Mouse (Mus musculus) retina, adult 2 months (tissue): Measurements from ENCODE around the gene Cbl.
A peak's percentile ranks its signal among the peaks of the same experiment; 100 is the strongest.
"Not testable (repeated sequence)": the region's sequence is repeated elsewhere in the genome, so short reads cannot be mapped to it uniquely, and the experiment has no call there.

ENCODE experiments used
- DNase-seq: peaks from one replicate; pipeline ENCODE4 v3.0.0-alpha.2; 2012; ENCODE audit warnings: low read depth, low spot score

Gene Cbl

DNA sequence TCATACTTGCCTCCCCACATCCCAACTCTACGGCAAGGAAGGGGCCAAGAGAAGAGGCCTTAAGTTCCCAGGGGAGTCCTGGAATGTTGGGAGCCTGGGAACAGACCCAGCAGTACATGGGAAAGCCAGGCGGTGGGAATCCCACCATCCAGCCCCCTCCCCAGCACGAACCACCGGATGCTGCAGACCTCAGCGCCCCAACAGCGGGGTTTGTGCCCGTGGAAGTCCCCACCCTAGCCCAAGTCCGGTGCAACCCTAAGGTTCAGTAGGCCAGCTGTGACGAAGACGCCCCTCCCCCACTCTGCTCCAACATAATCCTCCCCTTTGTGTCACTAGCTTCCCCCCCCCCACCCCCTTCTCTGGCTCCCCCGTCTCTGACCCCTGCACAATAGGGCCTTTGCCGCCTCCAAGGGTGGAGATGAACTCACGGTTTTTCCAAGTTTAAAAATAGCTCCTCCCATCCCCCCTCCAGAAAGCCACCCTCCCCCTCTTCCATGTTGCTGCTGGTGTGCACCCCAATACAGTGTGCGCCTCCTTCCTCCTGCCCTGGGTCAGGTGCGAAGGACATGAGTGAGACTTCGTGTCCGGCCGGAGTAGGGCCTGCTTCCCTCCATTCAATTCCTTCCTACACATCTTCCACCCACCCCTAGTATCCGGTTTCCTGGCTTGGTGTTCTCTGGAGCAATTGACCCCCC lies 103.1 kb downstream of the Cbl start:
- DNase-seq: no peak

DNA sequence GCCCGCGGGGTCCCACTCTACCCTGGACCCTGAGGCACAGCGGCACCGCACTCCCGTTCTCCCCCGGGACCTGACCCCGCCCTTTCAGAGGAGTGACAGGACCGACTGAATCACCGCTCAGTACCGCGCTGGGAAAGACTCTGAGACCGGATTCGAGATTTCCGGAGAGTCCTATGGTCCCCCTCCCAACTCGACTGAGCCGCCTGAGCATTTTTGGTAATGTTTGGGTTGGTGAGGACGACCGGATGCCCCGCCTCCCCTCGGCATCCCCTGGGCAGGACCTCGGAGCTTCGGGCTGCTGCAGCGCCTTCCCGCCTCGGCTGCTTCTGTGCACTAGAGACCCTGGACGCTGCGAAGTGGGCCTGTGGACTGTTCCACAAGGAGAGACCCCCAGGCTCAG lies 103.8 kb downstream of the Cbl start:
- no peak for DNase-seq

DNA sequence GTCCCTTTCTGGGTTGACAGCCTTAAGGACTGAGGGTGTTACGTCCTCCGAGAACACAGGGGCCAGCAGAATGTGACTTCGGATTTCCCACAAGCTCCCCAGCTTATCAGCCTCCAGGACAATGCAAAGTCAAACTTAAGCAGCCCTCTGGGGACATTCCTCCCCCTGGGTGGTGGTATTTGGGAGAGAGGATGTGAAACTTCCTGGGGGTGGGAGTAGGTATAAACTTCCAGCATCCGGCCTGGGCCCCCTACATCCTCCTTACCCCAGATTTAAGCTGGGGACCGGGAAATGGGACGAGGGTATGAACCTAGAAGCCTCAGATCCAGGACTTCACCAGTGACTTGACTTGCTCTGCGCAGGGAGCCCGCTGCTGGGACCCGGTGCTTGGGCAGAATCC lies 104.2 kb downstream of the Cbl start:
- DNase-seq: no peak

DNA sequence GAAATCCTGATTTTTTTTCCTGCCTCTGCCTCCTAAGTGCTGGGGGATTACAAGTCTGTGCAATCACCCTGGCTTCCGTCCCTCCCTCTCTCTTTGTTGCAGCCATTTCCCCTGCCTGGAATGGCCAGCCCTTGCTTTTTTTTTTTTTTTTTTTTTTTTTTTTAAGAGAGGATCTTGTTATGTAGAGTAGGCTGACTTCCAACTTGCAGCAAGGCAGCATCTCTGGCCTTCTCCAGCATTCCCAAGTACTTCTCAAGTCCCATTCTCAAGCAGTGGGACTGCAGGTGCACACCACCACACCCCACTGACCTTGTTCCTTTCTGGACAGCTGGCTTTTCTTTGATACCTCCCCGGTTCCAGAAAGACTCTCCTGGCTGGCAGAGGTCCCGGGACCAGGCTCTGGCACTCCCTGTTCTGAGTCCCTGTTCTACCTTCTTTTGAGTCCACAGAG lies 106.5 kb downstream of the Cbl start:
- DNase-seq: no peak

DNA sequence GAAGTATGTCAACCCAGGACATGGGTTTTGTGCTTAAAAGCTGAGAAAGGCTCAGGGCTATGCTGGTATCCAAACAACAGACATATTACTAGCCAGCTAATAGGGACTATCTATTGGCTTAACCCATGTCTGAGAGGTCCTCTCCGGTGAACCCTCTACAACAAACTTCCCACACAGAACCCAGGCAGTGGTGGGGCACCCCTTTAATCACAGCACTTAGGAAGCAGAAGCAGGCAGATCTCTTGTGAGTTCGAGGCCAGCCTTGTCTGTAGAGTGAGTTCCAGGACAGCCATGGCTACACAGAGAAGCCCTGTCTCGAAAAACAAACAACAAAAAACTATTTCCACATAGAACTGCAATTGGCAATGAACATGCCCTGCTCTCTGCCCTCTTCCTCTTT lies 107.1 kb downstream of the Cbl start:
- DNase-seq: no peak

DNA sequence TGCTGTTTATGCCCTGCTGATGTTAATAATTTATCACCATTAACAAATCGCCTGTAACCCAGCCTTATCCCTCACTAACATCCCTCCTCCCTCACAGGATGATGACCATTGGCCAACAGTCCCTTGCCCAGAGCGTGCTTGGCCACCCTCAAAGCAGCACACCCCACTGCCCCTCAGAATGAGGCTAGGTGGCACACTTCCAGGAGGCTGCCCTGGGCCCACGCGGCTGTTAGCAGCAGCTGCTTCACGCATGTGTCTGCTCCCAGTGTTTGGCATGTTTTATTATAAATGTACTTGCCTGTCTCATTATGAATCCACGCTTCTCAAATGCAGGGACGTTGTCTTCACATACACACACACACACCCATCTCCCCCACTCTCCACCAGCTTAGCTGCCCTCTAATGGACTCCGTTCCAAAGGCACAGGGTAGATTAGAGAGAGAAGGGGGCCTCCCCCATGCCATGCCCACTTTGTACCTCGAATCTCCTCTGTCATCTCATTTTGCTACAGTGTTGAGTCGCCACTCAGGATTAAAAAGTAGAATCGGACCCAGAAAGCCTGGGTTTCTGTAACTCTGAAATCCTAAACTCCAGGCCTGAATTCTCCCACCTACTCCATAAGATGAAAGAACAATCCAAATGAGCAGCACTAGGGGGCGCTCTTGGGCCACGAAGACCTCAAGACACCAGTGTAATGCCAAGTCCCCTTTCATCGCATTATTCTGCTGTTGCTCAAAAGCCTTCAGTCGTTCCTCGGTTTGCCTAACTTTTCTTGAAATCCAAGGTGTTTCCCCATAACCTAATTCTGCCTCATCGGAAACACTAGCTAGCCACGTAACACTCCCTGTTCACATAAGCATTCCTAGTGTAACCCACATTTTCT lies 108.1 kb downstream of the Cbl start:
- peak; percentile 69 for DNase-seq

DNA sequence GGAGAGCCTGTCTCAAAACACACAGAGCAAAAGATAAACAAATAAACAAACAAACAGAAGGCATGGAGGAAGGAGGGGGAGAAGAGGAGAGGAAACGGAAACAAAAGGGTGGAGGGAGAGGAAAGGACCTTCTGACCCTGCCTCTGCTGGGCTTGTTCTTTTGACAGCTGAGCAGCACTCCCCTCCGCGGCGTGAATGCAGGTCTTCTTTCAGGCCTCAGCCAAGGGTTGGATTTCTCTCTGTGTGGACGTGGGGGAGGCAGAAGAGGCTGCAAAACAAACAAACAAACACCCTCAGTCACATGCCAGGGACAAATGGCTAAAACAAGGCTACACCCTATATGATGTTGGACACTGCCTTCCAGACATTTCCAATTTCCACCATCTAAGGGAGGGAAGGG lies 108.8 kb downstream of the Cbl start:
- no peak for DNase-seq

DNA sequence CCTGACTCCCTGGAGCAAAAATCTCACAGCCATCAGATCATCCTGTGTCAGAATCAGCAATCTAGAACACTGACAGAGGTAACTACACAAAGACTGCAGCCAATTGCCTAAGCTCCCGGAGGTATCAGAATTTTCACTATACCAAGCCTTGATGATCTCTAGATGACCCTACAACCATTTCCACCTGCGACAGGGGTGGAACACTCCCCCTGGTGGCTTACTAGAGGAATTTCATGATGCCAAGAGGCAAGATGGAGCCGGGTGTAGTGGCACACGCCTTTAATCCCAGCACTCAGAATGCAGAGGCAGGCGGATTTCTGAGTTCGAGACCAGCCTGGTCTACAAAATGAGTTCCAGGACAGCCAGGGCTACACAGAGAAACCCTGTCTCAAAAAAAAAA lies 109.5 kb downstream of the Cbl start:
- no peak for DNase-seq

DNA sequence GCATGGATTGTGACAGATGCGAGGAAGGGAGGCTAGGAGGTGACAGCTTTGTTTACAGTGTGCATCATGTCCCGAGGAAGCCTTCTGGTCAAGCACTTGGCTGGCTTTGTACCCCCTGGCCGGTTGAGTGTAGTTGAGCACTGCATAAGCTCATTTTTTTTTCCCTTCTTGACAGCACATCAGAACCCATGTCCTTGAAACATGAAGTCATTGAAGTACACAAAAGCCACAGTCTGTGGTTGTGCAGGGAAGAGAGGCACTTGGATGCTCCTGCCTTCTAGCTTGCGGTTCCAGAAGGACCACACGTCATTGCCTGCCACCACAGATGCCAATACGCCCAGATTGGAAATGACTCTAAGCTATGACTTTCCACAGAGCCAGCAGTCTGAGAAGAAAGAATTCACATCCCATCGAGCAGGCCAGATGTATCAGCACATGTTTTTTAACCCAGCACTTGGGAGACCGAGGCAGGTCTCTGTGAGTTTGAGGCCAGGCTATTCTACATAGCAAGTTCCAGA lies 113.8 kb downstream of the Cbl start:
- DNase-seq: no peak

DNA sequence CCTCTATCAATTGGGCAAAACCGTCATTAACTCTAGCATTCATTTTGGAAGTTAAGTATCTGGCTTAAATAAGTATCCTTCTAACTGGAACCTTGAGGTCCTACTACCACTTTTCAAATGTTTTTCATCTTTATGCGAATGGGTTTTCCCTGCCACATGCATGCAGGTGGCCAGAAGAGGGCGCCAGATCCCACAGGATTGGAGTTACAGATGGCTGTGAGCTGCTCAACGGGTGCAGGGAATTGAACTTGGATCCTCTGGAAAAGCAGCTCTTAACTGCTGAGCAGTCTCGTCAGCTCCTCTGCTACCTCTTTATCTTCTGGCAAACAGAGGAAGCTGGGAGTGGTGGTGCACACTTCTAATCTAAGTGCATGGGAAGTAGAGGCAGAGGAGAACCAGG lies 114.8 kb downstream of the Cbl start:
- no peak for DNase-seq

DNA sequence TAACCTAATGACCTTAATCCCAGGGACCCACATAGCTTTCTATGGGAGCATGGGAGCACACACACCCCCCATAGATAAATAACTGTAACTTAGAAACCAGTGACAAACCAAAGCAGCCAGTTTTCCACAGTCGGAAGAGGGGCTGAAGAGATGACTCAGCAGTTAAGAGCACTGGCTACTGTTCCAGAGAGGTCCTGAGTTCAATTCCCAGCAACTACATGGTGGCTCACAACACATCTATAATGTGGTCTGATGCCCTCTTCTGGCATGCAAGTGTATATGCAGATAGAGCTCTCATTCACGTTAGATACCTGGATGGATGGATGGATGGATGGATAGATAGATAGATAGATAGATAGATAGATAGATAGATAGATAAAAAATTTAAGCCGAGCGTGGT lies 117.7 kb downstream of the Cbl start:
- no peak for DNase-seq

DNA sequence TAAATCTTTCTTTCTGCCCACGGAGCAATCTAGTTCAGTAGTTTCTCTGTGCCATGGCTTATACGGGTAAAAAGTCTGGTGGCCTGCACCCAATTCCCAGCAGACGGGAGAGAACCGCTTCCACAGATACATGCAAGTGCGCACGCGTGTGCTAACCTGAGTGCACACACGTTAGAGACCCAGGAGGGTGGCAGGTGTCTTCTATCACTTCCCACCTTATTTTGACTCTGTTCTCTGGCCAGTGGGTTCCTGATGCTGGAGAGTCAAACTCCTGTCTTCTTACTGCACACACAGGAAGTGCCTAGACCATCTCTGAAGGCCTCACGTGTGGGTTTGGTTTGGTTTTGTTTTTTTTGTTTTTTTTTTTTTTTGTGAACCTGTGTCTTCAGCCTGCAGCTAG lies 118.2 kb downstream of the Cbl start:
- DNase-seq: no peak

DNA sequence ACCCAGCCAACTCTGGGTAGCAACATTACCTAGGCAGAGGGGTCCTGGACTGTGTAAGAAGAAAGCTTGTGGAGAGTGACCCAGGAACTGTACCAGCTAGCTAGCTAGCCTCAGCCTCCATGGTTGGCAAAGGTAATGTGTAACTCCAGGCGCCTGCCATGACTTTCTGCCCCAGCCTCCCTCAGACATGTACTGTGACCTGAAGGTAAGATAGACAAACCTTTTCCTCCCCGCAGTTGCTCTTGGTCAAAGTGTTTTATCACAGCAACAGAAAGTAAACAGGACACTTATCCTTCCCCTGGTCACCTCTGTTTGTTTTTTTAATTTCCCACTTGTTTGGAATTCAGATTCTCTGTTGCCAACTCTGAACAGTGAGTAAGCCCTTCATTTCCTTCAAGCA lies 119.4 kb downstream of the Cbl start:
- no peak for DNase-seq

DNA sequence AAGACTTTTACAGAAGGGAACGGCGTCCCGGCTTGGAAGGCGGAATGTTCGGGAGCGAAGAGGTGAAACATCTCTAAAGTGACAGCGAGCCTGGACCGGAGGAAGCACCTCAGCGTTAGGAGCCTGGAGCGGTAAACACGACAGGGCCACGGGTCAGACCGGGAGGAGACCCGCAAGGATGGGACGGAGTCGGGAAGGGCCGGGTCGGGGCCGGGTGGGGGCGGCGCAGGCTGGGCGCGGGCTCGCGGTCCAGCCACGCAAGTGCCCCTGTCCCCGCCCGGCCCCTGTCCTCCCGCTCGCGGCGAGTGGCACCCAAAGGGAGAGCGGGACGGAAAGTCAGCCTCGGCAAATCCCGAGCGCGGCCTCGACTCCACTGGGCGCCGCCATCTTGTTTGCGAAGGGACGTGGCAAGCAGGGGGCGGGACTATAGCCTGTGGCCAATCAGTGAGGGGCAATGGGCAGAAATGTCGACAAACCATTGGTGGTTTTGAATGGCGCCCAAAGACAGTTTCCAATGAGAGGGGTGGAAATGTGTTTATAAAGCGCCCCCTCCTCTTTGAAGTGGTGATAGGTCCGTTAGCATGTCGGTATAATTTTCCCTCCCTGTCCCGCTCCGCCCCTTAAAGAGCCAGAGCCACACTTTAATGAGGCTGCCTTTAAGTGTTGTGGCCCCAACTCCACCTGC lies 120.6 kb downstream of the Cbl start, which contains the start of the genes Gm49380 and Rnf26:
Gm49380 (minus strand) TSS at position 396 of the 685 bp plus-strand sequence.
Rnf26 (minus strand) TSS at position 413 of the 685 bp plus-strand sequence.
- DNase-seq: peak; percentile 96

DNA sequence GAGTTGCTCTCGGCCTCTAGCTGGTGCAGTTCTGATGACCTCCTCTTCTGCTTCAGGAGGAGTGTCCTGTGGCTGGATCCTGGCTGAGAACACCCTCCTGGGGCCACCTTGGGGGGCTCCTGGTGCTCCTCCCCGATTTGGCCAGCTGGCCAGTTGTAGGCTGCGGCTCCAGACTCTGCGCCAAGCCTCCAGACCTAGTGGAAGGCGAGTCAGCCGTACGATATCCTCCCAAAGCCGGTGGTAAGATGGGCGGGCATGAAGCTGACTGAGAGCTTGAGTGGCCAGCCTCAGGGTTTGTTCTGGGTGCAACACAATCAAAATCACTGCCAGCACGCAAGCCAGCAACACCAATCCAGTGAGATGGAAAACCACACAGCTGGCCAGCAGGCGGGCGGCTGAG lies 121.9 kb downstream of the Cbl start:
- DNase-seq: not testable (repeated sequence)

DNA sequence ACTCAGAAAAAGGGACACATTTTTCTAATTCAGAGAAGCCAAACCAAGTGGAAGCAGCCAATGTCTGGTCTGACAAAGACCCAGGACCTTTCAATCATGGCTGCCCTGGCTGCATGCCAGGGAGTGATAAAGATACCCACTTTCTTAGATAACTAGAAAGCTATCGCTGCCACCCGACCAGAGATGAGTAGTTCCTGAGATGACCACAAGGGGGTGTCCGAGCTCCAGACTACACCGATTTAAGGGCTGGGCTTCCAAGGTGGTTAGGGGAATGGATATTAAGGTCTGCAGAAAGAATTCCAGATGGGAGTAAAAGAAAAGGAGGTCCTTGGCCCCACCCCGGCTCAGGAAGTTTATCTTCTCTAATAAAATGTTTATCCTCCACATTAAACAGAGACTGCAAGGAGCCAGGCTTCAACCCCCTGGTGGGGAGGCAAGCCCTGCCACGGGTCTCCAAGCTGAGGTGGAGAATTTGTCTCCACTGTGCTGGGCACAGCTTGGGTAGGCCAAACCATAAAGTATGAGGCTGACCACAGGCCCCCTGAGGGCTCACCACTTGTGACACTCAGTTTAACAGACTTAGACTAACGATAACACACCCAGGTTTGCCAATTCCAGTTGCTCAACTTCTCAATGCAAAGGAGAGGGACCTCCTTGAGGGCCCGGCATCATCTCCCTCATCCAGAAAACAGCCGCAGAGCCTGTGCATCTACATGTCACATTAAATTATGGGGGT lies 124.3 kb downstream of the Cbl start:
- no peak for DNase-seq

DNA sequence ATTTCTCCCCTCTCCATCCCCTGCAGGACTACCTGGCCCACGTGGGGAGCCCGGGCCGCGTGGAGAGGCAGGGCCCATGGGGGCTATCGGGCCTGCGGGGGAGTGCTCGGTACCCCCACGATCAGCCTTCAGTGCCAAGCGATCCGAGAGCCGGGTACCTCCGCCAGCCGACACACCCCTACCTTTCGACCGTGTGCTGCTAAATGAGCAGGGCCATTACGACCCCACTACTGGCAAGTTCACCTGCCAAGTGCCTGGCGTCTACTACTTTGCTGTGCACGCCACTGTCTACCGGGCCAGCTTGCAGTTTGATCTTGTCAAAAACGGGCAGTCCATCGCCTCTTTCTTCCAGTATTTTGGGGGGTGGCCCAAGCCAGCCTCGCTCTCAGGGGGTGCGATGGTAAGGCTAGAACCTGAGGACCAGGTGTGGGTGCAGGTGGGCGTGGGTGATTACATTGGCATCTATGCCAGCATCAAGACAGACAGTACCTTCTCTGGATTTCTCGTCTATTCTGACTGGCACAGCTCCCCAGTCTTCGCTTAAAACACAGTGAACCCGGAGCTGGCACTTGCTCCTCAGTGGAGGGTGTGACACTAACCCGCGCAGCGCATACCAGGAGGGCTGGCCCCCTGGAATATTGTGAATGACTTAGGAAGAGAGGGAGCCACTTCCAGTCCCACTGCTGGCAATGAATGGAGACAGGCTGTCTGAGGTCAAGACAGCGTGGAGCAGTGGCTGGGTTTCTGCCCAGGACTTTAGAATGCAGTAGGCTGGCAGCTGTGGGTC lies 125.4 kb downstream of the Cbl start:
- DNase-seq: no peak

DNA sequence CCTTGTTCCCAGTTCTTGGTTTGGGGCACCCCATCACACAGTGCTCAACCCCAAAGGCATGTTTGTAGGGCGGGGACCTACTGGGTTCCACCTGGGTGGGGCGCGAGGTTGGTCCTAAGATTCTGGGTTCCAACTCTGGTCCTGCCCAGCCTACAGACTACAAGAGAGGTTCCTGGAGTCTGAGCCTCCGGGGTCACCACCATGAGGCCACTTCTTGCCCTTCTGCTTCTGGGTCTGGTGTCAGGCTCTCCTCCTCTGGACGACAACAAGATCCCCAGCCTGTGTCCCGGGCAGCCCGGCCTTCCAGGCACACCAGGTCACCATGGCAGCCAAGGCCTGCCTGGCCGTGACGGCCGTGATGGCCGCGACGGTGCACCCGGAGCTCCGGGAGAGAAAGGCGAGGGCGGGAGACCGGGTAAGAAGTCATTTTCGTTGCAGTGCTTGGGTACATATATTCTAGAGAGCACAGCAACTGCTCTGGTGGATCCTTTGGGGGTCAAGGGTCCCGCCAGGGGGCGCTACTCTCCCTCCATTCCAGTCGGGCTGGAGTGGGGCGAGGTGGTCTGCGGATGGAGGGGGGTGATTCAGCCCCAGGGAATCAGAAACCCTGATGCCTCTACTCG lies 126.2 kb downstream of the Cbl start:
- no peak for DNase-seq

DNA sequence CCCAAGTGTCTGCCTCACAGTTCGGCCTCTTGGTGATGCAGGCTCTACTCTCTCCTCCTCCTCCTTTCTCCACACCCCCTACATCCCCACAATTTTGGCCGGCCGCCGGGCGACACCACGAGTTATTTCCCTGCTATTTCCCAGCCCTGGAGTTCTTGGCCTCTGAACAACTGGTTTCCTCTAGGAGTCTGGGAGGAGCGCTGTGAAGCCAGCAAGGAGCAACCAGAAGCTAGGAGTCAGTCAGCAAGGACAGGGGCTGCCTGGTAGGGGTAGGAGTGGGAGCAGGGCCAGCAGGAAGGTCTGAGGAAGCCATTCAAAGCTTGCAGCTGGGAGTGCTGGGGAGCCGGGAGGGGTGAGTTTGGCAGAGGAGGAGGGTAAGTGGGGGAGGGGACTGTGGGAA lies 126.7 kb downstream of the Cbl start, which contains the start of gene C1qtnf5:
C1qtnf5 (plus strand) TSS at position 136 of the 400 bp plus-strand sequence.
- no peak for DNase-seq

DNA sequence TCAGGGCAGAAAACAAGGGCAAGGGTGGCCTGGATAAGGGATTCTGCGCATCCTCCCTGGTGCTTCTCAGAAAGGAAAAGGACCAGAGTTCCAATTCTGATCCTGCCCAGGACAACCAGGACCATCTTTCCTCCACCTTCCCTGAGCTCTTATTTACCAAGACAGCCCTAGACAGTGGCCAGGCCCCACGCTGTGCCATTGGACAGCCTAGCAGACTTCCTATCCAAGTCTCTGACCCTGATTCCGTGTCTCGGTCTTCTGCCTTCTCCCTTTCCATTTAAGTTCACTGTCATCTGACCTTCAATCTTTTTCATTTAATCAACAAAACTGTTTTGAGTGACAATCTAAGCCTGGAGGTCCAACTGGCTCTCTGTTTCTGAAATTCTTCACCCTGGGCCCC lies 127.3 kb downstream of the Cbl start:
- no peak for DNase-seq
